Mouse (Mus musculus) liver, postnatal 0 days (tissue): ENCODE results near the gene Antxr2.

ENCODE experiments used
- CTCF ChIP-seq: sonication (generic); IDR thresholded peaks from 2 replicates; pipeline ENCODE4 v1.5.1; 2016; ENCODE audit warnings: antibody characterized with exemption, low read depth
- EP300 ChIP-seq: IDR thresholded peaks from 2 replicates; pipeline ENCODE4 v1.6.1; 2016; ENCODE audit warnings: antibody characterized with exemption, low read depth, mild to moderate bottlenecking

DNA sequence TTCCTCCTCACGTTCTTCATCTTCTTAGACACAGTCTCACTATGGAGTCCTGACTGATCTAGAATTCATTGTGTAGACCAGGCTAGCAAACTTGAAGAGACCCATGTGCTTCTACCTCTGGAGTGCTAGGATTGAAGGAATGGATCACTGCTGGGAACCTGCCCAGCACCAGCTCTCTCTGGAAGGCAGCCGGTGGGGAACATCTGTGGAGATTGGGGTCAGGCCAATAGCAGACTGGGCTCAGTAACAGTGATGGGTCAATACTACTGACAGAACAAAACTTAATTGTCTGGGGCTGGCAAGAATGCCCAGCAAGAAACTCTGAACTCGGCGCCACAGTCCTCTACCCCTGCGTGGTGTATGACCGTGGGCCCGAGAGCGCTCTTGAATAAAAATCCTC, 25.1 kb downstream of the Antxr2 start:
- no peak for TF ChIP-seq CTCF
- TF ChIP-seq EP300 = no peak
